Mouse (Mus musculus): ENCODE data around the gene Nubp2. TPM values are rescaled to one million over a fixed set of nuclear protein-coding genes. Genes with fewer than 3 reads are reported as not detected.

Gene Nubp2
- polyA plus RNA-seq, 1 experiment from 2014 or later = 75.4 TPM

Other genes with a start within 250 kb of the Nubp2 start
- 36.9 and 37.7 TPM in 2 replicates for gene Slc9a3r2, start 236.0 kb downstream of the Nubp2 start, polyA plus RNA-seq (2016; fragmentation: Nextera tagmentation; extraction: Ambion mirVana)
- not detected in 2 replicates for gene Npw, start 227.9 kb downstream of the Nubp2 start, polyA plus RNA-seq (2016; fragmentation: Nextera tagmentation; extraction: Ambion mirVana)
- gene Zfp598, start 216.7 kb downstream of the Nubp2 start, polyA plus RNA-seq (2016; fragmentation: Nextera tagmentation; extraction: Ambion mirVana) = 24.1 and 27.2 TPM in 2 replicates
- 42.3 and 43.3 TPM in 2 replicates for gene Syngr3, start 196.4 kb downstream of the Nubp2 start, polyA plus RNA-seq (2016; fragmentation: Nextera tagmentation; extraction: Ambion mirVana)
- 40.2 and 41.9 TPM in 2 replicates for gene Gfer, start 190.2 kb downstream of the Nubp2 start, polyA plus RNA-seq (2016; fragmentation: Nextera tagmentation; extraction: Ambion mirVana)
- gene Noxo1, start 190.1 kb downstream of the Nubp2 start, polyA plus RNA-seq (2016; fragmentation: Nextera tagmentation; extraction: Ambion mirVana) = 2.4 and 3.0 TPM in 2 replicates
- gene Tbl3, start 178.7 kb downstream of the Nubp2 start, polyA plus RNA-seq (2016; fragmentation: Nextera tagmentation; extraction: Ambion mirVana) = 91.5 and 95.3 TPM in 2 replicates
- gene Rnf151, start 168.3 kb downstream of the Nubp2 start, polyA plus RNA-seq (2016; fragmentation: Nextera tagmentation; extraction: Ambion mirVana) = not detected in 2 replicates
- 826 and 871 TPM in 2 replicates for gene Rps2, start 168.2 kb downstream of the Nubp2 start, polyA plus RNA-seq (2016; fragmentation: Nextera tagmentation; extraction: Ambion mirVana)
- 230 and 240 TPM in 2 replicates for gene Ndufb10, start 161.9 kb downstream of the Nubp2 start, polyA plus RNA-seq (2016; fragmentation: Nextera tagmentation; extraction: Ambion mirVana)
- not detected in 2 replicates for gene Rpl3l, start 158.5 kb downstream of the Nubp2 start, polyA plus RNA-seq (2016; fragmentation: Nextera tagmentation; extraction: Ambion mirVana)
- 23.3 and 24.8 TPM in 2 replicates for gene Msrb1, start 149.7 kb downstream of the Nubp2 start, polyA plus RNA-seq (2016; fragmentation: Nextera tagmentation; extraction: Ambion mirVana)
- 0.62 and 0.69 TPM in 2 replicates for gene Hs3st6, start 133.4 kb downstream of the Nubp2 start, polyA plus RNA-seq (2016; fragmentation: Nextera tagmentation; extraction: Ambion mirVana)
- not detected in 2 replicates for gene Meiob, start 82.1 kb downstream of the Nubp2 start, polyA plus RNA-seq (2016; fragmentation: Nextera tagmentation; extraction: Ambion mirVana)
- 37.5 and 40.0 TPM in 2 replicates for gene Hagh, start 46.2 kb downstream of the Nubp2 start, polyA plus RNA-seq (2016; fragmentation: Nextera tagmentation; extraction: Ambion mirVana)
- 18.2 and 18.7 TPM in 2 replicates for gene Fahd1, start 36.0 kb downstream of the Nubp2 start, polyA plus RNA-seq (2016; fragmentation: Nextera tagmentation; extraction: Ambion mirVana)
- 0.28 and 0.32 TPM in 2 replicates for gene Igfals, start 20.4 kb downstream of the Nubp2 start, polyA plus RNA-seq (2016; fragmentation: Nextera tagmentation; extraction: Ambion mirVana)
- gene Spsb3, start 294 bp upstream of the Nubp2 start, polyA plus RNA-seq (2016; fragmentation: Nextera tagmentation; extraction: Ambion mirVana) = 53.1 and 57.7 TPM in 2 replicates
- gene Eme2, start 8.7 kb upstream of the Nubp2 start, polyA plus RNA-seq (2016; fragmentation: Nextera tagmentation; extraction: Ambion mirVana) = 41.6 and 44.5 TPM in 2 replicates
- 89.9 and 98.4 TPM in 2 replicates for gene Mrps34, start 8.8 kb upstream of the Nubp2 start, polyA plus RNA-seq (2016; fragmentation: Nextera tagmentation; extraction: Ambion mirVana)
- gene Nme3, start 10.2 kb upstream of the Nubp2 start, polyA plus RNA-seq (2016; fragmentation: Nextera tagmentation; extraction: Ambion mirVana) = 49.7 and 55.1 TPM in 2 replicates
- gene Mapk8ip3, start 50.6 kb upstream of the Nubp2 start, polyA plus RNA-seq (2016; fragmentation: Nextera tagmentation; extraction: Ambion mirVana) = 78.9 and 82.1 TPM in 2 replicates
- gene Jpt2, start 74.3 kb upstream of the Nubp2 start, polyA plus RNA-seq (2016; fragmentation: Nextera tagmentation; extraction: Ambion mirVana) = 183 TPM in 2 replicates
- 12.0 and 13.1 TPM in 2 replicates for gene Cramp1l, start 129.4 kb upstream of the Nubp2 start, polyA plus RNA-seq (2016; fragmentation: Nextera tagmentation; extraction: Ambion mirVana)
- 23.0 and 29.4 TPM in 2 replicates for gene Ift140, start 129.7 kb upstream of the Nubp2 start, polyA plus RNA-seq (2016; fragmentation: Nextera tagmentation; extraction: Ambion mirVana)
- gene Tmem204, start 197.2 kb upstream of the Nubp2 start, polyA plus RNA-seq (2016; fragmentation: Nextera tagmentation; extraction: Ambion mirVana) = 11.1 and 11.7 TPM in 2 replicates
- gene Telo2, start 229.6 kb upstream of the Nubp2 start, polyA plus RNA-seq (2016; fragmentation: Nextera tagmentation; extraction: Ambion mirVana) = 43.3 and 50.9 TPM in 2 replicates
- gene Ptx4, start 234.4 kb upstream of the Nubp2 start, polyA plus RNA-seq (2016; fragmentation: Nextera tagmentation; extraction: Ambion mirVana) = not detected in 2 replicates
- gene Clcn7, start 247.0 kb upstream of the Nubp2 start, polyA plus RNA-seq (2016; fragmentation: Nextera tagmentation; extraction: Ambion mirVana) = 22.4 and 25.1 TPM in 2 replicates